Mouse (Mus musculus) urinary bladder, adult 18-20 months (tissue): ENCODE data around the gene Nfkbib.
A peak's percentile ranks its signal among the peaks of the same experiment; 100 is the strongest.

Experiments used
- DNase-seq, 2 experiments: peaks; one replicate each; pipeline ENCODE4 v3.0.0; 2022; ENCODE audit warnings: low spot score in 2 of 2, mixed read lengths in 2 of 2

Nfkbib gene

GRCm38 (mm10) chr7:28769414-28769958 lies 2.2 kb upstream of the Nfkbib start:
- DNase-seq, result no peak

GRCm38 (mm10) chr7:28766910-28767309 lies 402 bp downstream of the Nfkbib start:
- no peak for DNase-seq

- peak; percentile 86 to 98 for DNase-seq
Observed at GRCm38 (mm10) chr7:28766173-28766879, 986 bp downstream of the Nfkbib start, which contains the start of gene Sirt2. Gene Sirt2, plus strand, starts transcription at chr7:28766735.

- no peak for DNase-seq
Observed at GRCm38 (mm10) chr7:28765211-28765610, 2.1 kb downstream of the Nfkbib start.

GRCm38 (mm10) chr7:28761907-28762306 lies 5.4 kb downstream of the Nfkbib start:
- DNase-seq, result no peak

GRCm38 (mm10) chr7:28758623-28759022 lies 8.7 kb downstream of the Nfkbib start:
- no peak for DNase-seq

GRCm38 (mm10) chr7:28756079-28756478 lies 11.2 kb downstream of the Nfkbib start, which contains the start of gene Ccer2:
Gene Ccer2, plus strand, starts transcription at chr7:28756174.
- DNase-seq, result no peak

GRCm38 (mm10) chr7:28749935-28750334 lies 17.4 kb downstream of the Nfkbib start:
- no peak for DNase-seq

- DNase-seq, result peak; percentile 91 to 98
Observed at GRCm38 (mm10) chr7:28741709-28742438, 25.4 kb downstream of the Nfkbib start, which contains the start of the genes Mrps12 and Sars2. Gene Mrps12, minus strand, starts transcription at chr7:28741820. Gene Sars2, plus strand, starts transcription at chr7:28741992.

GRCm38 (mm10) chr7:28741368-28741708 lies 26.0 kb downstream of the Nfkbib start:
- no peak for DNase-seq

- DNase-seq, result no peak
Observed at GRCm38 (mm10) chr7:28740949-28741348, 26.4 kb downstream of the Nfkbib start.

GRCm38 (mm10) chr7:28739829-28740228 lies 27.5 kb downstream of the Nfkbib start:
- DNase-seq, result no peak

- DNase-seq, result no peak
Observed at GRCm38 (mm10) chr7:28735701-28736100, 31.6 kb downstream of the Nfkbib start.

GRCm38 (mm10) chr7:28733211-28733610 lies 34.1 kb downstream of the Nfkbib start:
- no peak for DNase-seq

- DNase-seq, result peak; percentile 66 to 70
Observed at GRCm38 (mm10) chr7:28732341-28733142, 34.8 kb downstream of the Nfkbib start.

- DNase-seq, result no peak
Observed at GRCm38 (mm10) chr7:28727649-28728340, 39.5 kb downstream of the Nfkbib start.

GRCm38 (mm10) chr7:28726600-28726999 lies 40.7 kb downstream of the Nfkbib start:
- peak; percentile 56 to 67 for DNase-seq

GRCm38 (mm10) chr7:28724613-28725012 lies 42.7 kb downstream of the Nfkbib start:
- no peak for DNase-seq

GRCm38 (mm10) chr7:28722079-28722478 lies 45.2 kb downstream of the Nfkbib start:
- no peak for DNase-seq

- DNase-seq, result no peak
Observed at GRCm38 (mm10) chr7:28720753-28721537, 46.4 kb downstream of the Nfkbib start.
